Mouse (Mus musculus) testis, postnatal 14 days (tissue): Measurements from ENCODE around the gene Birc3.

Experiments used
- DNase-seq: peaks from one replicate; pipeline ENCODE4 v3.0.0; 2021; ENCODE audit warnings: low spot score

Birc3 gene

GRCm38 (mm10) chr9:7822758-7823157 lies 50.2 kb downstream of the Birc3 start:
- DNase-seq: no peak

DNA sequence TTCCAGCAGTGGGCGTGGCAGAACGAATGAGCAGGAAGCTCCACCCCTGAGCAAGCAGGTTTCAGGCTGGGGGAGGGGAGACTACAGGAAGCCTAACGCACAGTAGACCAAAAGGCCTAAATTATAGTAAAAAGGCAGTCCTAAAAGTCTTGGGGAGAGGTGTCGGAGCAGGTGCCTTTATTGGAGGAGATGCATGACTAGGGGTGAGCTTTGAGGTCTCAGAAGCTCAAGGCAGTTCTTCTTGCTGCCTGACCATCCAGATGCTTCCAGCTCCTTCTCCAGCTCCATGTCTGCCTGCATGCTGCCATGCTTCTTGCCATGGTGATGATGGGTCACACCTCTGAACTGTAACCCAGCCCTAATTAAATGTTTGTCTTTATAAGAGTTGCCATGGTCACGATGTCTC lies 67.9 kb downstream of the Birc3 start:
- DNase-seq: no peak
